Mouse (Mus musculus) midbrain, embryonic 14.5 days (tissue): ENCODE results near the gene Rbpj. TPM values are rescaled to one million over a fixed set of nuclear protein-coding genes. Genes with fewer than 3 reads are reported as not detected.
"Not testable (repeated sequence)": the region's sequence is repeated elsewhere in the genome, so short reads cannot be mapped to it uniquely, and the experiment has no call there.

Source experiments
- ATAC-seq: fragments of 200-750 bp; cut with Nextera tagmentation; 2 replicates; pipeline ENCODE4 v1.8.0; 2017; ENCODE audit warnings: moderate number of reproducible peaks, moderate library complexity; ENCODE audit not compliant: low FRiP score, low TSS enrichment
- DNase-seq: peaks from one replicate; pipeline ENCODE4 v3.0.0-alpha.2; 2015
- H3K27ac ChIP-seq: fragments of 300-500 bp; sonication (generic); replicated peaks from 2 replicates; pipeline ENCODE4 v1.5.1; 2014; ENCODE audit warnings: mild to moderate bottlenecking, low read depth, low read length, moderate library complexity
- H3K27me3 ChIP-seq: fragments of 300-500 bp; sonication (generic); 2 replicates; pipeline ENCODE4 v1.6.1; 2014; ENCODE audit warnings: low read length, control low read depth, mixed read lengths; ENCODE audit not compliant: control insufficient read depth, insufficient read depth
- H3K36me3 ChIP-seq: fragments of 300-500 bp; sonication (generic); 2 replicates; pipeline ENCODE4 v1.6.1; 2014; ENCODE audit warnings: low read length, control low read depth; ENCODE audit not compliant: control insufficient read depth, insufficient read depth
- H3K4me1 ChIP-seq: fragments of 300-500 bp; sonication (generic); 2 replicates; pipeline ENCODE4 v1.6.1; 2014; ENCODE audit warnings: mild to moderate bottlenecking, antibody characterized with exemption, low read length, control low read depth; ENCODE audit not compliant: control insufficient read depth, insufficient read depth
- H3K4me2 ChIP-seq: fragments of 300-500 bp; sonication (generic); 2 replicates; pipeline ENCODE4 v1.6.1; 2014; ENCODE audit warnings: mild to moderate bottlenecking, low read length, moderate library complexity
- H3K4me3 ChIP-seq: fragments of 300-500 bp; sonication (generic); replicated peaks from 2 replicates; pipeline ENCODE4 v1.5.1; 2014; ENCODE audit warnings: low read depth, low read length
- H3K9ac ChIP-seq: fragments of 300-500 bp; sonication (generic); replicated peaks from 2 replicates; pipeline ENCODE4 v1.6.1; 2014; ENCODE audit warnings: mild to moderate bottlenecking, low read length, moderate library complexity
- H3K9me3 ChIP-seq: fragments of 300-500 bp; sonication (generic); 2 replicates; pipeline ENCODE4 v1.6.1; 2016; ENCODE audit warnings: low read length, control low read depth, mixed read lengths; ENCODE audit not compliant: control insufficient read depth
- WGBS: fragments of 180-500 bp; shearing (Covaris S2); extraction: QIAGEN DNeasy Blood & Tissue Kit; methylation state at CpG from one replicate; pipeline ENCODE4 v1.1.7; 2014; 5-methylcytosine and 5-hydroxymethylcytosine counted together
- polyA plus RNA-seq: library from polyadenylated mRNA; unstranded; fragments of >200 nt; fragmentation: Nextera tagmentation; extraction: Ambion mirVana; gene quantifications from 2 replicates; pipeline ENCODE4 v1.2.1, GENCODE M21; 2014

The Rbpj gene
- polyA plus RNA-seq, 1 experiment from 2014 or later, result 52.9 TPM

GRCm38 (mm10) chr5:53543945-53544344 lies 78.0 kb downstream of the Rbpj start:
- no peak overlapping the region for H3K4me2 ChIP-seq
- no peak overlapping the region for H3K9ac ChIP-seq
- ATAC-seq (no peak), DNase-seq (no peak)
- H3K4me1 ChIP-seq, result no peaks in the 10 kb centered on the region
- H3K36me3 ChIP-seq, result no peaks in the 10 kb centered on the region
- no peak overlapping the region for H3K27ac ChIP-seq
- 81% methylated on average over 4 of the region's 4 CpGs for WGBS
- no peaks in the 10 kb centered on the region for H3K9me3 ChIP-seq
- H3K4me3 ChIP-seq, result no peak overlapping the region
- no peaks in the 10 kb centered on the region for H3K27me3 ChIP-seq

GRCm38 (mm10) chr5:53546440-53546839 lies 80.5 kb downstream of the Rbpj start:
- no peaks in the 10 kb centered on the region for H3K27me3 ChIP-seq
- no peak overlapping the region for H3K4me3 ChIP-seq
- H3K9ac ChIP-seq, result no peak overlapping the region
- H3K9me3 ChIP-seq, result no peaks in the 10 kb centered on the region
- H3K27ac ChIP-seq, result no peak overlapping the region
- ATAC-seq, result no peak
- H3K4me2 ChIP-seq, result no peak overlapping the region
- H3K36me3 ChIP-seq, result no peaks in the 10 kb centered on the region
- 95% methylated on average over 6 of the region's 6 CpGs for WGBS
- no peaks in the 10 kb centered on the region for H3K4me1 ChIP-seq
- DNase-seq, result no peak

GRCm38 (mm10) chr5:53546979-53547472 lies 81.1 kb downstream of the Rbpj start:
- WGBS, result 80% methylated on average over 9 of the region's 9 CpGs

DNA sequence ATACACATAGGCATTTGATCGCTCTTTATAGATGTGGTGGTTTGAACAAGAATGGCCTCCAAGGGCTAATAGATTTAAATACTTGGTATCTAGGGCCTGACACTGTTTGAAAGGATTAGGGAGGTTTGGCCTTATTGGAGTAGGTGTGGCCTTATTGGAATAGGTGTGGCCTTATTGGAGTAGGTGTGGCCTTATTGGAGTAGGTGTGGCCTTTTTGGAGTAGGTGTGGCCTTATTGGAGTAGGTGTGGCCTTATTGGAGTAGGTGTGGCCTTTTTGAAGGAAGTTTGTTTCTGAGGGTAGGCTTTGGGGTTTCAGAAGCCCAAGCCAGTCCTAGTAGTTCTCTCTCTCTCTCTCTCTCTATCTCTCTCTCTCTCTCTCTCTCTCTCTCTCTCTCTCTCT lies 84.4 kb downstream of the Rbpj start:
- H3K27ac ChIP-seq, ATAC-seq, H3K9me3 ChIP-seq, H3K27me3 ChIP-seq, H3K4me2 ChIP-seq, DNase-seq, H3K36me3 ChIP-seq, H3K4me1 ChIP-seq, H3K4me3 ChIP-seq, H3K9ac ChIP-seq: not testable (repeated sequence)
- WGBS, result 97% methylated on average over 1 of the region's 1 CpGs

More at GRCm38 (mm10) chr5:53546979-53547472, 81.1 kb downstream of the Rbpj start:
- H3K9me3 ChIP-seq, result no peaks in the 10 kb centered on the region
- H3K27ac ChIP-seq, result no peak overlapping the region
- ATAC-seq (no peak), DNase-seq (no peak)
- H3K27me3 ChIP-seq, result no peaks in the 10 kb centered on the region
- no peak overlapping the region for H3K4me3 ChIP-seq
- no peak overlapping the region for H3K9ac ChIP-seq
- H3K4me2 ChIP-seq, result no peak overlapping the region
- H3K4me1 ChIP-seq, result no peaks in the 10 kb centered on the region
- H3K36me3 ChIP-seq, result no peaks in the 10 kb centered on the region

GRCm38 (mm10) chr5:53551394-53551793 lies 85.4 kb downstream of the Rbpj start:
- no peak overlapping the region for H3K27ac ChIP-seq
- DNase-seq (no peak), ATAC-seq (no peak)
- H3K4me2 ChIP-seq, result no peak overlapping the region
- 75% methylated on average over 6 of the region's 6 CpGs for WGBS
- H3K27me3 ChIP-seq, result no peaks in the 10 kb centered on the region
- no peaks in the 10 kb centered on the region for H3K9me3 ChIP-seq
- H3K4me1 ChIP-seq, result no peaks in the 10 kb centered on the region
- no peak overlapping the region for H3K4me3 ChIP-seq
- no peaks in the 10 kb centered on the region for H3K36me3 ChIP-seq
- no peak overlapping the region for H3K9ac ChIP-seq

- Histone ChIP-seq H3K4me3 (no peak overlapping the region), H3K9ac (no peak overlapping the region), H3K27me3 (no peaks in the 10 kb centered on the region), H3K36me3 (no peaks in the 10 kb centered on the region), H3K27ac (no peak overlapping the region), H3K4me2 (no peak overlapping the region), H3K4me1 (no peaks in the 10 kb centered on the region), H3K9me3 (no peaks in the 10 kb centered on the region)
- ATAC-seq, result no peak
- 46% methylated on average over 4 of the region's 4 CpGs for WGBS
- no peak for DNase-seq
These were observed 86.0 kb downstream of the Rbpj start for GRCm38 (mm10) chr5:53551910-53552309.

DNA sequence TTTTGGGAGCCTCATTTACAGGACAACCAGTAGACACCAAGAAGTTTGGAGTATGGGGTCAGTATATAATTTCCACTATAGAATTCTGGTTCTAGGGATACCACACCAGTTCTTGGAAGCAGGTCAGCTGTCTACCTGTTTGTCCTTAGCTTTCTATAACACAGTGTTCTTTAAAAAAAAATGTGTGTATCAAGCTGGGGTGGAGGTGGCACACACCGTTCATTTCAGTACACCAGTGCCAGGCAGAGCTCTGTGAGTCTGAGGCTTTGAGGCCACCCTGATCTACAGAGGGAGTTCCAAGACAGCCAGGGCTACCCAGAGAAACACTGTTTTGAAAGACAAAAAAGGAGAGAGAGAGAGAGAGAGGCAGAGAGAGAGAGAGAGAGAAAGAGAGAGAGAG lies 87.3 kb downstream of the Rbpj start:
- H3K4me3 ChIP-seq, result no peak overlapping the region
- no peaks in the 10 kb centered on the region for H3K36me3 ChIP-seq
- no peaks in the 10 kb centered on the region for H3K4me1 ChIP-seq
- DNase-seq, result no peak
- no peak for ATAC-seq
- no peak overlapping the region for H3K27ac ChIP-seq
- no peaks in the 10 kb centered on the region for H3K9me3 ChIP-seq
- H3K9ac ChIP-seq, result no peak overlapping the region
- H3K4me2 ChIP-seq, result no peak overlapping the region
- H3K27me3 ChIP-seq, result no peaks in the 10 kb centered on the region
- 89% methylated on average over 1 of the region's 1 CpGs for WGBS

DNA sequence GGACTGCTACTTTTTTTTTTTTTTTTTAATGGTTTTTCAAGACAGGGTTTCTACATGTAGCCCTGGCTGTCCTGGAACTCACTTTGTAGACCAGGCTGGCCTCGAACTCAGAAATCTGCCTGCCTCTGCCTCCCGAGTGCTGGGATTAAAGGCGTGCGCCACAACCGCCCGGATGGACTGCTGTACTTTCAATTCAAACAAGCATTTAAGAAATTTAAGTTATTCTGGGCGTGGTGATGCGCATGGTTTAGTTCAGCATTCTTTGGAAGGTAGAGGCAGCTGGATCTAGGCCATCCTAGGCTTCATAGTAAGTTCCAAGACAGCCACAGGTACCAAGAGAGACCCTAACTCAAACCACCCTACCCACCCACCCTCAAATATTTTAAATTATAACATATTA lies 88.2 kb downstream of the Rbpj start:
- WGBS, result 94% methylated on average over 8 of the region's 8 CpGs
- no peak for DNase-seq

DNA sequence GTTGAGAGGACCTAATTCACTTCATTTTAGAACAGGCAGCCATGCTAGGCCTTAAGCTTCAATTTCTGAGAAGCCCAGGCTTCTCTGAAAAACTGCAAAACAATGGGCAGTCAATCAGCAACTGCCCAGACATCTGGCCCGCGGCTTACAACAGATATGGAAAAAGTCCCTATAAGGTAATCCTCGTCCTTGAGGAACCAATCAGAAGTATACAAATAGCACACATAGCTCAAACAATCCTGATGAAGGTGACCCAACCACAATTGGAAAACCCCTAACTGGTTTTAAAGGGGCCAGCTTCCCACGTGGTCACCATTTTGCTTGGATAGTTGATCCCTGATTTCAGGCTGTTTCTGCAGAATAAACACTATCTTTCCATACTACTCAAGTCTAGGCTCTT lies 89.0 kb downstream of the Rbpj start:
- no peak overlapping the region for H3K4me3 ChIP-seq
- no peaks in the 10 kb centered on the region for H3K4me1 ChIP-seq
- ATAC-seq (no peak), DNase-seq (no peak)
- H3K4me2 ChIP-seq, result no peak overlapping the region
- H3K9ac ChIP-seq, result no peak overlapping the region
- no peak overlapping the region for H3K27ac ChIP-seq
- WGBS, result 87% methylated on average over 4 of the region's 4 CpGs
- H3K9me3 ChIP-seq, result no peaks in the 10 kb centered on the region
- no peaks in the 10 kb centered on the region for H3K27me3 ChIP-seq
- H3K36me3 ChIP-seq, result no peaks in the 10 kb centered on the region

More for the DNA sequence above, 88.2 kb downstream of the Rbpj start:
- Histone ChIP-seq H3K9ac (no peak overlapping the region), H3K36me3 (no peaks in the 10 kb centered on the region), H3K4me3 (no peak overlapping the region), H3K4me2 (no peak overlapping the region), H3K4me1 (no peaks in the 10 kb centered on the region), H3K27me3 (no peaks in the 10 kb centered on the region), H3K9me3 (no peaks in the 10 kb centered on the region), H3K27ac (no peak overlapping the region)
- no peak for ATAC-seq
